Mouse (Mus musculus): ENCODE data around the gene Capn6.

- TF ChIP-seq CTCF (IDR thresholded peaks at IDR 0.05) (no peak), EP300 (IDR thresholded peaks at IDR 0.05) (no peak)
Measured at GRCm38 (mm10) chrX:143867129-143867664, 40.0 kb upstream of the Capn6 start.
